Mouse (Mus musculus) E14TG2a.4 (cell line): Measurements from ENCODE around the gene Stfa3.

ENCODE experiments used
- H3K27me3 ChIP-seq: 2 replicates; pipeline ENCODE4 v1.6.1; 2014; ENCODE audit warnings: low read length, control low read depth; ENCODE audit not compliant: insufficient read depth
- H3K36me3 ChIP-seq: 2 replicates; pipeline ENCODE4 v1.6.1; 2014; ENCODE audit warnings: low read length, control low read depth; ENCODE audit not compliant: insufficient read depth
- H3K4me1 ChIP-seq: replicated peaks from 2 replicates; pipeline ENCODE4 v1.6.1; 2014; ENCODE audit warnings: low read depth, low read length, control low read depth
- H3K4me3 ChIP-seq: replicated peaks from 2 replicates; pipeline ENCODE4 v1.5.1; 2014; ENCODE audit warnings: mild to moderate bottlenecking, low read length
- H3K9me3 ChIP-seq: 2 replicates; pipeline ENCODE4 v1.6.1; 2014; ENCODE audit warnings: low read length, control low read depth
- CTCF ChIP-seq: conservative IDR thresholded peaks from 2 replicates; pipeline ENCODE4 v1.5.1; 2014; ENCODE audit warnings: low read length
- NANOG ChIP-seq: IDR thresholded peaks from 2 replicates; pipeline ENCODE4 v1.6.1; 2014; ENCODE audit warnings: borderline replicate concordance, low read length, mixed read lengths
- POU5F1 ChIP-seq: IDR thresholded peaks from 2 replicates; pipeline ENCODE4 v1.6.1; 2014; ENCODE audit warnings: low read length, borderline replicate concordance

The Stfa3 gene

DNA sequence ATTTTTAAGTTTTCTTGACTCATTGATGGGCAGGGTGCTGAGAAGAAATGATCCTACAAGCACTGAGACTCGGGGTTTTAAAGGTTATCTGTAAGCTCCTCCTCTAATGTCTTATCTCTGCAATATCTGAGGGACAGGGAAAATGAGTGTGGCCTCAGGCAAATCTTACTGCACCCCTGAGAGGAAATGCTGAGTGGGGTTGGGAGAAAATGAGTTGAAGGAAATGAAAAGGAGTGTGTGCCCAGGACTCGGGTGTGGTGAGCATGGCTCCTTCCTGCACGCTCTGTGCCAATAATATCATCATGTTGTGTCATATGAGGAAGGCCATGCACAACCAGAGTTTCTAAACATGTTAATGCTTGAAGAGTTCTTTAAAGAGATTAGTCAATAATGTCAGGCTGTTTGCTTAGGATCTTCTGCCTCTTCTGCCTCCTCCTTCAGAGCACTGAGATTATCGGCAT lies at the start of gene Stfa3:
TSS of gene Stfa3 (minus strand) at position 51 of the 461 bp plus-strand sequence.
- Histone ChIP-seq H3K4me3 (no peak within 1 kb of the TSS), H3K4me1 (no peaks in the 10 kb centered on the region), H3K36me3 (no peaks in the 10 kb centered on the region), H3K9me3 (no peaks in the 10 kb centered on the region), H3K27me3 (no peaks in the 10 kb centered on the region)
- no peak for TF ChIP-seq CTCF

- Histone ChIP-seq H3K27me3 (peaks cover 1% of the 10 kb centered on the region; the same call in 1 of the 2 replicates), H3K36me3 (no peaks in the 10 kb centered on the region), H3K4me3 (no peak overlapping the region), H3K9me3 (no peaks in the 10 kb centered on the region), H3K4me1 (0 out of 2 replicates have a peak, but pooled peaks cover 2% of the 10 kb centered on the region)
- no peak for TF ChIP-seq CTCF
- TF ChIP-seq NANOG = no peak
- no peak for TF ChIP-seq POU5F1
Measured at GRCm38 (mm10) chr16:36502286-36502685, 47.1 kb upstream of the Stfa3 start.

DNA sequence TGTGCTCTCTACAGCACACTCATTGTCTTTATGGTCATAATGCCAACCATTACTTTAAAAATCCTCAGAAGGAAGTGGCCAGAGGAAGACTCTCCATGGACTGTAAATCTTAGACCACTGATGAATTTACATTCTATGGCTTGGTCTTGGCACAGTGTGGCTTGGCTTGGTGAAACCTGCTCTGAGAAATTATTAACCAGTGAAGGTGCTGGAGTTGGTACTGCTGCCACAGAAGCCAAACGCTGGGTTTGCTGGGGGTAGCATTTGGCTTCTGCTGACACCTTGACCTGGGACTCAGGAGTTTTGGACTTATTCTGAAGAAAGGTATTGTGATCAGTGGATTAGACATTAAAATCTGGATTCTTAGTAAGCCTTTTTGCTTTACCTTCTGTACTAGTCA lies 37.2 kb upstream of the Stfa3 start:
- H3K9me3 ChIP-seq = peaks cover 28% of the 10 kb centered on the region
- no peak overlapping the region for H3K4me3 ChIP-seq
- H3K27me3 ChIP-seq = peaks cover 31% of the 10 kb centered on the region
- H3K36me3 ChIP-seq = no peaks in the 10 kb centered on the region
- TF ChIP-seq CTCF (no peak), POU5F1 (no peak), NANOG (no peak)
- H3K4me1 ChIP-seq = peaks cover 13% of the 10 kb centered on the region

DNA sequence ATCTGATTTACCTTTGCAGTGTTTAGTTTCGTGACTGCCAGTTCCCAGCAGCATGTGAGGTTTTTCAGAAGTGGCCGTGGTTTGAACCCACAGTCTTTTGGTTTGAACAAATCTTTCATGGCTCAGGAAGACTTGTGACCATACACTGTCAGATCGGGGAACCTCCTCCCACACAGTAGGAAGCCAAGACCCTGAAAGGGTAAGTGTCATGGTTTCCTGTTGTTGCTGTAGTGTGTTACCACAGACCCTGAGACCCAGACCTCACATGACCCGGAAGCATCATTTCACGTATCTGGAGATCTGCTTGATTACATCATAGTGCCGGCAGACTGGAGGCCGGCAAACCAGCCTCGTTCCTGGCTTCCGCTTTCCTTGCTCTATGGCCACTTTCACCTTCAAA lies 21.7 kb upstream of the Stfa3 start:
- Histone ChIP-seq H3K27me3 (peaks cover 6% of the 10 kb centered on the region), H3K36me3 (no peaks in the 10 kb centered on the region), H3K9me3 (no peaks in the 10 kb centered on the region), H3K4me3 (no peak overlapping the region), H3K4me1 (peaks cover 17% of the 10 kb centered on the region)
- TF ChIP-seq POU5F1 = no peak
- no peak for TF ChIP-seq NANOG
- TF ChIP-seq CTCF = no peak

GRCm38 (mm10) chr16:36475530-36475929 lies 20.3 kb upstream of the Stfa3 start:
- Histone ChIP-seq H3K36me3 (no peaks in the 10 kb centered on the region), H3K4me1 (peaks cover 25% of the 10 kb centered on the region), H3K27me3 (peaks cover 6% of the 10 kb centered on the region), H3K4me3 (no peak overlapping the region), H3K9me3 (no peaks in the 10 kb centered on the region)
- no peak for TF ChIP-seq CTCF
- no peak for TF ChIP-seq NANOG
- no peak for TF ChIP-seq POU5F1

DNA sequence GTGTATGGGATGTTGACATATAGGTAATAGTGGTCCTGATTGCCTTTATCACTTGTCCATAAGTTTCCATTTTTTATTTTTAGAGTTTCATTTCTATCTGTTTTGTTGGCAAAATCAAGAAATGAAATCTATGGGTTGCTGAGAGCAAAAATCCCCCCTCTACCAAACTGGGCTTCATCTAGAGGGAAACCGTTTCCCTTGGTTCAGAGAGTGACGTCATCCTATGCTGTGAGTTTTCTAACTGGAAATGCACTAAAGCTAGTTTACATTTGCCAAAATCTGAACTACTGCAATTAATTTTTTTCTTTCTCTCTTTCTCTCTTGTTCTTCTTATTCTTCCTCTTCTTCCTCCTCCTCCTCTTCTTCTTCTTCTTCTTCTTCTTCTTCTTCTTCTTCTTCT lies 19.7 kb upstream of the Stfa3 start:
- no peaks in the 10 kb centered on the region for H3K36me3 ChIP-seq
- peaks cover 6% of the 10 kb centered on the region for H3K27me3 ChIP-seq
- TF ChIP-seq CTCF = no peak
- TF ChIP-seq NANOG = no peak
- no peak for TF ChIP-seq POU5F1
- no peak overlapping the region for H3K4me3 ChIP-seq
- H3K4me1 ChIP-seq = peaks cover 25% of the 10 kb centered on the region
- no peaks in the 10 kb centered on the region for H3K9me3 ChIP-seq

DNA sequence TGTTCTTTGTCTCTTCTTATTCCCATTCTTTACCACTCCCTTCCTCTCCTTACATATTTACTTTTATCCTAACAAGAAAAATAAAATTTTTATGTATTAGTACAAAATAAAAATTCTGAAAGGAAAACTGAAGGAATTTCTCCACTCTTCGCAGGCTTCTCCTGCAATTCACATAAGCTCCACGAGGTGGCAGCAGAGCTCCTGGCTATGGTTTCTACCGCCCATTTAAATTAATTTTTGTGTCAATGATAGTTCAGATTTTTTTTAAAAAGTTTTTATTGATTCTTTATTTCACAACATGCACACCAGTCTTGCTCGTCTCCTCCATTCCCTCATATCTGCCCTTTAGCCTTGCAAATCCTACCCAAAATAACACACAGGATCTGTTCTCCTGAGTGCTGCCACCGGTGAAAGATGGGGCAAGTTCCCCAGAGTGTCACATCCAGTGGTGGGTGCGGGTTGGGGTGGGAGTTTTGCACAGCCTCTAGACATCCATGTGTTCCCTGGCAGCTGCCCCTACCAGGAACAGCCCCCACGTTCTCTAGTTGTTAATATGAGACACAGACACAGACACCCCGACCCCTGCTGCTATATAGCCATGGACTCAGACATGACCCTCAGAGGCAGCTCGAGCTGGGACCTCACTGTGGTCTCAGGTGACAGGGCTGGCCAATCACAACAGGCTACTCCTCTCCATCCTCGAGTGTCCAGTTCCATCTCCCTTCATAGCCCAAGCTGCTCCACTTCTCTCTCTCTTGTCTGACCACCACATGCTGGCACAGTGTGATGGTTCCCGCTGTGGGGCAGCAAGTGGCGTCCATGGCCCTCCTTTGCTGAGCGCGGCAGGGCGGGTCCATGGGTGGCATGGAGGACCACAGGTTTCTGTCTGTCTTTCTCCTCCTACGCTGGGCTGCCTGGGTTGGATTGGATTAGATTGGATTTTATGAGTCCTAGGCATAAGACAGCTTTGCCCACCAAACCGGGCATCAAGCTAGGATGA lies 18.3 kb upstream of the Stfa3 start:
- Histone ChIP-seq H3K36me3 (no peaks in the 10 kb centered on the region), H3K27me3 (no peaks in the 10 kb centered on the region), H3K4me3 (peak overlapping the region; percentile 66), H3K9me3 (no peaks in the 10 kb centered on the region), H3K4me1 (peaks cover 25% of the 10 kb centered on the region)
- TF ChIP-seq NANOG = no peak
- TF ChIP-seq CTCF = peak; percentile 96
- TF ChIP-seq POU5F1 = no peak

- peaks cover 25% of the 10 kb centered on the region for H3K4me1 ChIP-seq
- TF ChIP-seq CTCF (no peak), NANOG (no peak), POU5F1 (no peak)
- H3K4me3 ChIP-seq = no peak overlapping the region
- no peaks in the 10 kb centered on the region for H3K9me3 ChIP-seq
- no peaks in the 10 kb centered on the region for H3K36me3 ChIP-seq
- no peaks in the 10 kb centered on the region; the same call in 1 of the 2 replicates for H3K27me3 ChIP-seq
Measured at GRCm38 (mm10) chr16:36471066-36471633, 16.0 kb upstream of the Stfa3 start.
